Mouse (Mus musculus): ENCODE data around the gene 4833423E24Rik. TPM values are rescaled to one million over a fixed set of nuclear protein-coding genes. Genes with fewer than 3 reads are reported as not detected.

The 4833423E24Rik gene
- polyA plus RNA-seq (2015; fragmentation: Nextera tagmentation; extraction: Ambion mirVana) = 60.6 and 61.5 TPM in 2 replicates

DNA sequence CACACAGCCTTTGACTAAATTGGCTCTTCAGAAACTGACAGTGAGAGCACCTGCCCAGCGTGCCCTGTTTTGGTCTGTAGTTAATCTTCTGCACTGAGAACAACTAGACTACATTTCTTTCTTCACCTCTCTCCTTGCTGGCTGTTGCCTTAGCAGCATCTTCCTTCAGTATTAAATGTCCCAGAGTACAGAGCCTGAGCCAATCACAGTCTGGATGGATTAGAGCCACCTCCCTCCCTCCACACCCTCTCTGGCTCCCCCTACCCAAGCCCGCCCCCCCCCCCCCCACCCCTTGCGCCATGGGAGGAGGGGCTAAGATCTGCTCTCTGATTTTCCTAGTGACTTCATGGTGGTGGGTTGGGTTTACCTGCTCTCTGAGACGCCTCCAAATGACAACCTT is at the start of gene 4833423E24Rik:
Gene 4833423E24Rik (minus strand): TSS at position 146 of the 400 bp plus-strand sequence.
- no peaks in the 10 kb centered on the region for H3K27me3 ChIP-seq (ENCODE audit: control insufficient read depth, insufficient read depth, low read length)
- peak; percentile 54; the same call in 1 of the 2 replicates for ATAC-seq (ENCODE audit: low FRiP score, low TSS enrichment)
- no peaks in the 10 kb centered on the region for H3K4me1 ChIP-seq (replicated peaks; ENCODE audit: control insufficient read depth, insufficient read depth)
- no peak within 1 kb of the TSS for H3K9ac ChIP-seq (ENCODE audit: low read length)
- peak within 1 kb of the TSS; percentile 69 for H3K27ac ChIP-seq (replicated peaks)
- 0 out of 2 replicates have a peak within 1 kb of the TSS, but pooled peaks have one; percentile 15 for H3K4me3 ChIP-seq (ENCODE audit: low read depth, low read length)
- DNase-seq (ENCODE audit: low spot score) = no peak
- no peak for TF ChIP-seq EP300 (optimal IDR thresholded peaks at IDR 0.05)
- TF ChIP-seq CTCF (IDR thresholded peaks at IDR 0.05; ENCODE audit: low read depth) = no peak
- H3K36me3 ChIP-seq (ENCODE audit: control insufficient read depth, insufficient read depth, low read length) = no peaks in the 10 kb centered on the region
- WGBS = 24% methylated on average over 4 of the region's 4 CpGs
- no peaks in the 10 kb centered on the region for H3K9me3 ChIP-seq (ENCODE audit: control insufficient read depth, low read length)
- H3K4me2 ChIP-seq (replicated peaks; ENCODE audit: low read depth) = peak within 1 kb of the TSS; percentile 11; the same call in 1 of the 2 replicates

DNA sequence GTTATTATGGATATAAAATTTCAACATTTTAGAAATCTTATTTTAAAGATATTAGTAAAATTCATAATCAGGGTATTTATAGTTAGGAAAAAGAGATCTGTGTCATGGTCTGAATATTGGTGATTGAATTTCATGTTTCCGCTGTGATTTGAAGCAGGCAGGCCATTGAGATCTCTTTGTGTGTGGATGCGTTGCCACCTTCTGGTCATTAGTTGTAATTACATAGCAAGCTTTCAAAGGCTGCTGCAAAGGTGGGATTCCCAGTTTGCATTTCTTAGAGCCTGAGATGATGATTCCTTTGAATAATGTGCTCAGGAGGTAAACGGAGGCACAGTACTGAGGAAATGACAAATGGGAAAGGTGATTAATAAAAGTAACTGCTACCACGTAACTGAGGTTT is 42.4 kb upstream of the 4833423E24Rik start:
- no peak for TF ChIP-seq EP300 (optimal IDR thresholded peaks at IDR 0.05)
- peak; percentile 92 for TF ChIP-seq CTCF (IDR thresholded peaks at IDR 0.05; ENCODE audit: low read depth)
- H3K4me3 ChIP-seq (ENCODE audit: low read depth, low read length) = no peak overlapping the region
- H3K4me2 ChIP-seq (replicated peaks; ENCODE audit: low read depth) = no peak overlapping the region
- no peak overlapping the region for H3K9ac ChIP-seq (ENCODE audit: low read length)
- H3K27ac ChIP-seq (replicated peaks) = no peak overlapping the region
- DNase-seq (ENCODE audit: low spot score) (peak; percentile 17), ATAC-seq (ENCODE audit: low FRiP score, low TSS enrichment) (no peak)
- H3K9me3 ChIP-seq (ENCODE audit: control insufficient read depth, low read length) = no peaks in the 10 kb centered on the region
- H3K36me3 ChIP-seq (ENCODE audit: control insufficient read depth, insufficient read depth, low read length) = no peaks in the 10 kb centered on the region
- H3K27me3 ChIP-seq (ENCODE audit: control insufficient read depth, insufficient read depth, low read length) = no peaks in the 10 kb centered on the region
- WGBS = 17% methylated on average over 4 of the region's 4 CpGs
- no peaks in the 10 kb centered on the region for H3K4me1 ChIP-seq (replicated peaks; ENCODE audit: control insufficient read depth, insufficient read depth)

GRCm38 (mm10) chr2:85560226-85560625 is 41.4 kb upstream of the 4833423E24Rik start:
- H3K27me3 ChIP-seq (ENCODE audit: control insufficient read depth, insufficient read depth, low read length) = no peaks in the 10 kb centered on the region
- H3K4me3 ChIP-seq (ENCODE audit: low read depth, low read length) = no peak overlapping the region
- no peaks in the 10 kb centered on the region for H3K36me3 ChIP-seq (ENCODE audit: control insufficient read depth, insufficient read depth, low read length)
- H3K27ac ChIP-seq (replicated peaks) = no peak overlapping the region
- H3K9me3 ChIP-seq (ENCODE audit: control insufficient read depth, low read length) = no peaks in the 10 kb centered on the region
- no peak for TF ChIP-seq EP300 (optimal IDR thresholded peaks at IDR 0.05)
- no peak for TF ChIP-seq CTCF (IDR thresholded peaks at IDR 0.05; ENCODE audit: low read depth)
- no peak overlapping the region for H3K4me2 ChIP-seq (replicated peaks; ENCODE audit: low read depth)
- 19% methylated on average over 4 of the region's 4 CpGs for WGBS
- ATAC-seq (ENCODE audit: low FRiP score, low TSS enrichment) (no peak), DNase-seq (ENCODE audit: low spot score) (no peak)
- no peak overlapping the region for H3K9ac ChIP-seq (ENCODE audit: low read length)
- no peaks in the 10 kb centered on the region for H3K4me1 ChIP-seq (replicated peaks; ENCODE audit: control insufficient read depth, insufficient read depth)

DNA sequence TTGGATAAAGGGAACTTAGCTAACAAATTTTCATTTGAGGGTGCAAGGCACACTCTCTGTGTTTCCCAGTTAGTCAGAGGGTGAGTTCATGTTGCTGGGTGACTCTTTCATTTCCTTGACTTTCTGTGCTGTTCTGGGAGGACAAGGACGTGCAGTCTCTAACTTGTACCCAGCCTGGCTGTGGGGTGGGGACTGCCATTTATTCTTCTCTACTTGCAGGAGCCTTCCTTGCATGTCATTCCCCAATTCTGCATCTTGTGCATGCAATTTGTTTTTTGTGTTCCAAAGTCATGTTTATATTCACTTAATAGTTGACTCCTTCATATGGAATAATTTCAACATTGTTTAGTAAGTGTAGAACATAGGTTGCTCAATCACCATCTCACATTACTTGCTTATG is 36.0 kb upstream of the 4833423E24Rik start:
- Histone ChIP-seq H3K9ac (ENCODE audit: low read length) (no peak overlapping the region), H3K4me2 (replicated peaks; ENCODE audit: low read depth) (no peak overlapping the region), H3K27ac (replicated peaks) (no peak overlapping the region; the same call in 1 of the 2 replicates), H3K4me3 (ENCODE audit: low read depth, low read length) (no peak overlapping the region), H3K9me3 (ENCODE audit: control insufficient read depth, low read length) (no peaks in the 10 kb centered on the region), H3K27me3 (ENCODE audit: control insufficient read depth, insufficient read depth, low read length) (no peaks in the 10 kb centered on the region), H3K4me1 (replicated peaks; ENCODE audit: control insufficient read depth, insufficient read depth) (no peaks in the 10 kb centered on the region), H3K36me3 (ENCODE audit: control insufficient read depth, insufficient read depth, low read length) (no peaks in the 10 kb centered on the region)
- ATAC-seq (ENCODE audit: low FRiP score, low TSS enrichment) = no peak
- no peak for TF ChIP-seq EP300 (optimal IDR thresholded peaks at IDR 0.05)
- TF ChIP-seq CTCF (IDR thresholded peaks at IDR 0.05; ENCODE audit: low read depth) = no peak
- no peak for DNase-seq (ENCODE audit: low spot score)
- 55% methylated on average over 1 of the region's 1 CpGs for WGBS

DNA sequence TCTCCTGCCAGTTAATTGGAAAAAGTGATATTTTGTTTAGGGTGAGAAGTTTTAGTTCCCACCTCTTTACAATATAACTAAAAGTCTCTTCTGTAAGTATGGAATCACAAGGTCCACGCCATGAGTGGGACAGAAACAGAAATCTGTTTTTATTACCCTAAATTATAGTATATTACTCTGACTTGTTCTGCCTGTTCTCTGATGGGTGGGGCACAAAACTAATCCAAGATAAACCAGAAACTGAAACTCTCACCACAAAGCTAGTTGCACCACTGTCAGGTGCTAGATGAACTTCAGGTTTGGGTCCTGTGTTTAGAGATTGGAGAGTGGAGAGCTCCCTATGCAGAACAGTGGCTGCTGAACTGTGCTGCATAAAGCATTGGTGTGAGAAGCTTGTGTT is 15.1 kb upstream of the 4833423E24Rik start:
- H3K4me1 ChIP-seq (replicated peaks; ENCODE audit: control insufficient read depth, insufficient read depth) = no peaks in the 10 kb centered on the region
- H3K36me3 ChIP-seq (ENCODE audit: control insufficient read depth, insufficient read depth, low read length) = no peaks in the 10 kb centered on the region
- no peaks in the 10 kb centered on the region for H3K9me3 ChIP-seq (ENCODE audit: control insufficient read depth, low read length)
- no peak overlapping the region for H3K4me2 ChIP-seq (replicated peaks; ENCODE audit: low read depth)
- ATAC-seq (ENCODE audit: low FRiP score, low TSS enrichment) (0 out of 2 replicates have a peak, but pooled peaks have one; percentile 26), DNase-seq (ENCODE audit: low spot score) (no peak)
- no peak overlapping the region for H3K4me3 ChIP-seq (ENCODE audit: low read depth, low read length)
- H3K27ac ChIP-seq (replicated peaks) = peak overlapping the region; percentile 24; the same call in 1 of the 2 replicates
- no peak overlapping the region for H3K9ac ChIP-seq (ENCODE audit: low read length)
- H3K27me3 ChIP-seq (ENCODE audit: control insufficient read depth, insufficient read depth, low read length) = no peaks in the 10 kb centered on the region
- 62% methylated on average over 1 of the region's 1 CpGs for WGBS
- no peak for TF ChIP-seq CTCF (IDR thresholded peaks at IDR 0.05; ENCODE audit: low read depth)
- TF ChIP-seq EP300 (optimal IDR thresholded peaks at IDR 0.05) = peak; percentile 50

DNA sequence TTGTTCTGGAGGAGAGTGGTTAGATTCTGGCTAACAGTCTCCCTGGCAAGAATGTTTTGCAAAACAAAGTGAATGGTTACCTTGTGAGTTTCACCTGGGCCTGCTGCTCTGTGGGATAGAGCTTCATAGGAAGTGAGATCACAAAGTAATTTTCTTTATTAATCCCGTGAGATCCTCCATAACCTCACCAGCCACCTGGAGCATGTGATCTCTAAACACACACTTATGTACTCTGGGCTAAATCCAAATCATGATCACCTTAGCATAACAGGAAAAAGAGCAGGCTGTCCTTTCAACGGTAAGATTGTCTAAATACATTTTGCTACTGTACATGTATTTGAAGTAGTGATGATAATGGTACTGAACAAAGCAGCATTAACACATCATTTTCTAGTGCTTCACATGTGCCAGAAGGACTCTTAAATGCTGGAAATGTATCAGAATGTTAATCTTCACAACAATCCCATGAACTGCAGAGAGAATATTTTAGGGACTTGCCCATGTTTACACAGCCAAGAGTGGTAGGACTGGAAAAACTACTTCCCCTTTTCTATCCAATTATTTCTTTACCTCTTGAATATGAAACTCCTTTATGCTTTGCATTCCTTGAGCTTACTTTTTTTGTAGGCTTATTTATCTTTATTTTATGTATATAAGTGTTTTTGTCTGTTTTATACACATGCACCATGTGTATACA is 13.4 kb upstream of the 4833423E24Rik start:
- Histone ChIP-seq H3K36me3 (ENCODE audit: control insufficient read depth, insufficient read depth, low read length) (no peaks in the 10 kb centered on the region), H3K27me3 (ENCODE audit: control insufficient read depth, insufficient read depth, low read length) (no peaks in the 10 kb centered on the region), H3K4me3 (ENCODE audit: low read depth, low read length) (no peak overlapping the region), H3K4me1 (replicated peaks; ENCODE audit: control insufficient read depth, insufficient read depth) (no peaks in the 10 kb centered on the region), H3K27ac (replicated peaks) (peak overlapping the region; percentile 65), H3K9me3 (ENCODE audit: control insufficient read depth, low read length) (no peaks in the 10 kb centered on the region), H3K4me2 (replicated peaks; ENCODE audit: low read depth) (no peak overlapping the region), H3K9ac (ENCODE audit: low read length) (no peak overlapping the region)
- DNase-seq (ENCODE audit: low spot score) (no peak), ATAC-seq (ENCODE audit: low FRiP score, low TSS enrichment) (peak; percentile 57; the same call in 1 of the 2 replicates)
- TF ChIP-seq CTCF (IDR thresholded peaks at IDR 0.05; ENCODE audit: low read depth) = no peak
- peak; percentile 72 for TF ChIP-seq EP300 (optimal IDR thresholded peaks at IDR 0.05)
- WGBS = 37% methylated on average over 2 of the region's 2 CpGs

All from stomach, postnatal 0 days (tissue).